Mouse (Mus musculus) right cerebral cortex, postnatal 10 days (tissue): ENCODE measurements around the gene Adcy5.
A peak's percentile ranks its signal among the peaks of the same experiment; 100 is the strongest.

ENCODE experiments used
- DNase-seq, 2 experiments: peaks; one replicate each; pipeline ENCODE4 v3.0.0; 2021; ENCODE audit warnings: low spot score in 2 of 2

The Adcy5 gene

GRCm38 (mm10) chr16:35205681-35206080, 51.0 kb downstream of the Adcy5 start:
- no peak for DNase-seq

- no peak for DNase-seq
These were observed 51.7 kb downstream of the Adcy5 start for GRCm38 (mm10) chr16:35206426-35206825.

DNA sequence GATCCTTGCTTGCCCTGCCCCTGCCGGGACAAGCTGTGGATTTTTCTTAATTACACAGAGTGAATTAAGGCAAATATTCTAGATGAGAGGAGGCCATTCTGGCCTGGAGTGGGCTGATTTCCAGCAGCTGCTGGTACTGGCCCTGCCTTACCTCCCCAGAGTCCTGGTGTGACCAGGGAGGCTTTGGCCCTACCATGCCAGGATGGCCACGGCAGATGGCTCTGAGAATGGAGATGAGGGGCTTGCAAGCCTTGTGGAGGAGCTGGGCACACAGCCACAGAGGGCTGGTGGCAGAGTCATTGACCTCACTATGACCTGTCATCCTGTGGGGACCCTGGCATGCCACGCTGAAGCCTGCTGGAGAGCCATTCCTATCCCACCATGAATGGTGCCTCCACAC, 54.1 kb downstream of the Adcy5 start:
- no peak for DNase-seq

DNA sequence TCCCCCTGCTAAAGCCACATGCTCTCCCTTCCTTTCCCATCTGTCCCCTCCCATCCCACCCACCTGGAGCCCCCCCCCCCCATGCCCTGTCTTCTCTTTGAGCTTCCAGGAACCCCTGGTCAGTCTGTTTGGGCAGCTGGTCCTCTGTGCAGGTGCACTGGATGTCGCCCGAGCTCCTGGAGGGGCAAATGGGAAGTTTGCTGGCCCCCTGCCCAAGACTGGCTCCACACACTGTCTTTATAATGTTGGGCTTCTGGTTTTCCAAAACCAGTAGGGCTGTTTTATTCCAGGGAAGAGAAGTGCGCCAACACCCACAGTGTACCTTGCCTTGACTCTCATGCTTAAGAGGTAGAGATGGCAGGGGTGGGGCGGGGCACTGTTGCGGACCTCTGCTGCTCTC, 55.1 kb downstream of the Adcy5 start:
- DNase-seq: no peak

GRCm38 (mm10) chr16:35215047-35215446, 60.4 kb downstream of the Adcy5 start:
- DNase-seq: no peak

- DNase-seq: peak; percentile 47 to 49
These were observed 60.8 kb downstream of the Adcy5 start for GRCm38 (mm10) chr16:35215498-35215897.

DNA sequence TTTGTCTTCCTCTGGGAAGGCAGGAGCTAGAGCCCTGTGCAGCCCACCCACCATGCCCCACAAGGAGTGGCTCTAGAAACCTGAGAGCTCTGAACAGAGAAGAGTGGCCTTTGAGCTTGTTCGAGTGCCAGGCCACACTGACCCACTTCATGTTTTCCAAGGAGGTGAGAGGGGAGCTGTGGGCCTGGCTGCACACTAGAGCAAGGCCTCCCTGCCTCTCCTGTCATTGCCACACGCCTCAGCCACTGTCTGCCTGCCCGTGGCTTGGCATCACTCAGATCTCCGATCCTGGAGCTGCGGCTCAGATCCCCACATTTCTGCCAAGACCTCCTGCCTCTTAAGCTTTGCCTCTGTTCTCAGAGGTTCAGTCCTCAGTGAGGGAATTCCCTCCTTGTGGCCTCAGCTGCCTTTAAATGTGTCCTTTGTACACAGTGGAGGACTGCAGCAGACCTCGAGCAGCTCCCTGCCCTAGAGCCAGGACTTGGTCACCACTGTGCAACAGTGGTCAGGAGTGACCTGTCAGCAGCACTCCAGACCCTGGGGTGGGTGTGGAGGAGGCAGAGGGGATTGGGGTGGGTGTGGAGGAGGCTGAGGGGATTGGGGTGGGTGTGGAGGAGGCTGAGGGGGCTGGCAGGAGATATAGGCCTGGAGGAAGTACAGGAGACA, 62.3 kb downstream of the Adcy5 start:
- DNase-seq: no peak

- DNase-seq: peak; percentile 62 to 74
These were observed 65.7 kb downstream of the Adcy5 start for GRCm38 (mm10) chr16:35220412-35220811.

- no peak for DNase-seq
These were observed 66.9 kb downstream of the Adcy5 start for GRCm38 (mm10) chr16:35221581-35221980.

DNA sequence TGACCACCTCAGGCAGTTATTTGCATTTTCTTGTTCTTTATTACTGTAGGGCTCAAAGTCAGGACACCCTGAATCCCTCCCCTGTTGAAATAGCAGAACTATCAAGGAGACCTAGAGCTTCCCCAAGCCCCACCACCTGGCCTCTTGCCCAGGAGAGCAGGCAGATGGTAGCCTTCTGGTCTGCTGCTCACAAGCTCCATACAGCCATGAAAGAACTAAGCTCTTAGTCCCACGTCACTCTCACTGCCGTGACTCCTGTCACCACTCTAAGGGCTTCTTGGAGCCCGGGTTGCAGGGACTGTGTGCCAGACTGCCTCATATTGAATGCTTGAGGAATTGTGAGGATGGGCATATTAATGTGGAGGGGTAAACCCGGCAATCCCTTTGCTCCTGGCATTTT, 69.3 kb downstream of the Adcy5 start:
- DNase-seq: peak in 1 of 2 experiments; percentile 55

GRCm38 (mm10) chr16:35224716-35225115, 70.0 kb downstream of the Adcy5 start:
- DNase-seq: no peak

DNA sequence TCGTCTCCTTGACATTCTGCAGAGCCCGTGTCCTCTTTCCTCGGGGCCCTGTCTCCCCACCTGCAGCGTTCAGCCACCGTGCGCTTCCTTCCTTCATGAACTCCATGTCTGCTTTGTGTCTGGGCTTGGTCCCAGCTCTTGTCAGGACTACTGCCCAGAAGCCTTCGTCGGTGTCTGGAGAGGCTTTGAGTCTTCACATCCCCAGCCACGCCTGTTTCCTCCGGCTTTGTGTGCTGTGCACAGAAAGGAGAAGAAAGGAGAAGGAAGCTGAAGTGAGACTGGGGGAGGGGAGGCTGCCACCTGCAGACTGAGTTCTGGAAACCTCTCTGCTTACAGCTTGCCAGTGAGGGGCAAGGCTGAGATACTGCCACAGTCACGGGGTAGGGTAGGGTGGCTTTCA, 74.9 kb downstream of the Adcy5 start:
- DNase-seq: peak in 1 of 2 experiments; percentile 55

DNA sequence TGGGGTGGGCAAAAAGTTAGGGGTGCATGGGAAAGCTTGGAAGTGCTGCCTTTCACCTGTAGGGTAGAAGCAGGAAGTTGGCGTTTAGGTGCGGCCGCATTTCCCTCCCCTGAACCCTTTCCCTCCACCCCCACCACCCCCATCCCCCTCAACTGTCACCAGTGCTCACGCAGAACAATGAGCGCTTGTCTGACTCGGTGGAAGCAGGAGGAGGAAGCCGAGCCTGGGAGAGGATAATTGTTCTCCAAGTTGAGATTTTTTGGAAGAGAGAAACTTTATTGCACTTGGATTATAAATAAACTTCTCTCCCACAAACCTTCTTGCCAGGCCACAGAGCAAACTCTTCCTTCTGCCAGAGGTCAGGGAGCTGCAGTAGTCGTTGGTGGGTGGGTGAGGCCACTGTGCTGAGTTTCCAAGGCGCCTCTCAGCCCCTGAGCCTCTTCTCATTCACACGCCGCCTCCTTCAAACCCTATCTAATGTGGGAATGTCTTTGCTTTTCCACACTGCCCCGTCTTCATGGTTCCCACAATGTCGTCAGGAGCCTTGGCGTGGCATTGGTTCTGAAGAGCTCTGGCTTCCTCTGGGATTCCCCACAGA, 77.6 kb downstream of the Adcy5 start:
- no peak for DNase-seq

DNA sequence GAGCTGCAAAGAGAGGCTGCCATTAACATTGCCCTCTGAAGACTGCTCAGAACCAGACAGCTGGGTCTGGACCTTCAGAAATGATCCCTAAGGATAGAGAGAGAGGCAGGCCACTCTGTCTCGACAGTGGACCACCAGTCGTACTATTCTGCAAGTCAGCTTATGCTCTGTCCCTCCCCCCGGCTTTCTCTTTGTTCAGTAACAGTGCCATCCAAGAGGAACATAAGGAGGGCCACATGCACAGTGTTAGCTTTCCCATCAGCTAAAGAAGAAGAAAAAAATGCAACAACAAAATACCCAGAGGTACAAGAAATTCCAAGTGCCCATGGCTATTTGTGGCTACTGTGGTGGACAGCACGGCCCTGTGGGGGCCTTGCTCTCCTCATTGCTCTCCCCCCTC, 78.7 kb downstream of the Adcy5 start:
- DNase-seq: no peak

DNA sequence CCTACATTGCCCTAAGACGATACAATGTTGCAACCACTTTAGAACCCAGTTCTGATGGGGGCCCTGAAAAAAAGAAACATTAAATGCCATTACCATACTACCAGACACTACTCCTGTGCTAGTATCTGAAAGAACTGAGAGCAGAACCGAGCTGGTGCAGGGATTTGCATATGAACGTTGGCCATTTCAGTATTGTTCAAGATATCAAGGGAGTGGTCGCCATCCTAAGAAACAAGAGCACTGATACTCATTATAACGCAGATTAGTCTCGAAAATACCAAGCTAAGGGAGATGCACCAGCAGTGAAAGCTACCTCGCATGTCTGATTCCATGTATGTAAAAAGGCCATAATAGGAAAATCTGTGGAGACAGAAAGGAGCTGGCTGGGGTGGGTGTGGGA, 82.4 kb downstream of the Adcy5 start:
- no peak for DNase-seq

GRCm38 (mm10) chr16:35239318-35239965, 84.8 kb downstream of the Adcy5 start:
- no peak for DNase-seq

- DNase-seq: no peak
These were observed 85.5 kb downstream of the Adcy5 start for GRCm38 (mm10) chr16:35239966-35240730.

DNA sequence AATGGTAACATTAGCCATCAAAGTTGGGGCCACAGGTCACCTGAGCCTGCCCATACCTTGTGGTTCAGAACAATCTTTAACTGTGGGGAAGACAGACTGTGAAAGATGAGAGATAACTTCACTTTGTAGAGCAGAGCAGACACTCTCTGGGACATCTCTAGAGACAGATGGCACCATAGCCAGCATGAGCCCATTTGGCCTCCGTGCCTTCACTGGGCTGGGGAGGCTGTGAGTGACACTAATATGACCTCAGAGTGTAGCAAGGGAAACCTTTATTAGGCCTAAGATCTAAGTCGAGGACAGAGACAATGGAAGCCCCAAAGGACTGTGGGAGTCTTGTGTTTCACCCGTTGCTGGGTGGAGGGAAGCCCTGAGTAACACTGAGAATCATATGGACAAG, 92.7 kb downstream of the Adcy5 start:
- no peak for DNase-seq

DNA sequence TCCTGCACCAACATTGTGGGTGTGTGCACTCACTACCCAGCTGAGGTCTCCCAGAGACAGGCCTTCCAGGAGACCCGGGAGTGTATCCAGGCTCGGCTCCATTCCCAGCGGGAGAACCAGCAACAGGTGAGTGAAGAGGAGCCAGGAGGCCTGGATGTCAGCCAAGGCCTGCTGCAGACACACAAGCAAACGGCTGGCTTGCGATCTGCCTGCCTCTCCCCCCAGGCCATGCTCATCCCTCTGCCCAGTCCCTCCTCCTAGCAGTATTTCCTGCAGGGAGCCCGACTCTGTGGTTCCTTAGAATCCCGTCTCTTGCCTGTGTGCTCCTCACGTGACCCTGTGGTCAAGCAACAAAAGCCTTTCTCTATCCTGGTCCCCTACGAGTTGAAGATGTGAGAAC, 94.1 kb downstream of the Adcy5 start:
- DNase-seq: peak; percentile 65 to 67

- no peak for DNase-seq
These were observed 95.1 kb downstream of the Adcy5 start for GRCm38 (mm10) chr16:35249763-35250162.

- DNase-seq: no peak
These were observed 97.0 kb downstream of the Adcy5 start for GRCm38 (mm10) chr16:35251690-35252089.

- peak in 1 of 2 experiments; percentile 57 for DNase-seq
These were observed 98.3 kb downstream of the Adcy5 start for GRCm38 (mm10) chr16:35252967-35253366.
